Mouse (Mus musculus) natural killer cell, adult 2 months (primary cell): ENCODE data around the gene Nln.
A peak's percentile ranks its signal among the peaks of the same experiment; 100 is the strongest.

Experiments used
- DNase-seq, 2 experiments: peaks; one replicate each; pipeline ENCODE4 v3.0.0; 2022; ENCODE audit warnings: low spot score in 2 of 2

Nln gene

DNA sequence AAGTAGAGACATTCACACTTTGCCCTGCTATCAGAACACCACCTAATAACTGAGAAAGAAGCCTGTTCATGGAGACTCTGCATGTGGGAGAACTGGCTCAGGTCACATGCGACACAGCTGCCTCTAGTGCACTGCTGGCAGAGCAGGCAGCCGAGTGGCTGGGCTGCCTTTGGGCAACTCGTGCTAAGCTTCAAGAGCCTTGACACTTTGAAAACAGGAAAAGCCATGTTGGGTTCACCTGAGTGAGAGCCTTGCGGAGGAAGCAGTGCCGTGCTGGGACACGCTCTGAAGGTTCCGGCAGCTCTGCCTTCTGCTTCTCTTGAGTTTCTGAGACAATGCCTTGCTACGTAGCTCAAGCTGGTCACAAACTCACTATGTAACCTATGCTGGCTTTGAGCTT is 66.7 kb downstream of the Nln start:
- peak in 1 of 2 experiments; percentile 21 for DNase-seq

DNA sequence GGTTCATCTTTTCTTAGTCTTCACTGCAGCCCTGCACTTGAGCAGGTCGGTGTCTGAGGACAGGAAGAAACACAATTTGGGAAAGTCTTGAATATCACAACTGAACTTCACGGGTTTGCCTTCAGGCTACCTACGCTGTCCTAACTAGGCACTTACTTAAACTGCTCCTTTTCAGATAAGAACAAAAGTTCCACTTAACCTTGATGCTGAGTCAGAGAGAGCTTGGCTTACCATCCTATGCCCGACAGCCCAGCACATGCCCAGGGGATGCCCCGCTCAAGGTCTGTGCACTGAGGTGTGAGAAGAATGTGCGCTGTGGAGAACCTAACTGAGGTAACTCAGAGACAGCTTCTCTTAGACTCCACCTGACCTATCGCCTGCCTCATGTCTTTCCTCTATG is 67.9 kb downstream of the Nln start:
- no peak for DNase-seq

DNA sequence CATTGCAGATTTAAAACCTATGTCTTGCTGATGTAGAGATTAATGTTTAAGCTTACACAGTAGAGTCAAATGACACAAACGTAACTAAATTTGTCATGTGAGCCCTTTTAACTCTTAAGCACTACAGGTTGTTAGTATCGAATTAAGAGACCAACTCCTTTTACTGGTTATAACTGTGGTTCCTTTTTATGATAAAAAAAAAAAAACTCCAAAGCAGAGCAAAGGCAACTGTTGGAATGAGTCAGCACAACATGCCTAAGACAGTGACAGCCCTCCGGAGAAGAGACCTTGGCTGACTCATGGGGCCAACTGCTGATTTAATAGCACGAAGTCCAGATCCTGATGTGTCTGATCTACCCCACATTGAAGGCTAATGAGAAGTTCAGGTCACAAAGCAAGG is 68.5 kb downstream of the Nln start:
- no peak for DNase-seq

DNA sequence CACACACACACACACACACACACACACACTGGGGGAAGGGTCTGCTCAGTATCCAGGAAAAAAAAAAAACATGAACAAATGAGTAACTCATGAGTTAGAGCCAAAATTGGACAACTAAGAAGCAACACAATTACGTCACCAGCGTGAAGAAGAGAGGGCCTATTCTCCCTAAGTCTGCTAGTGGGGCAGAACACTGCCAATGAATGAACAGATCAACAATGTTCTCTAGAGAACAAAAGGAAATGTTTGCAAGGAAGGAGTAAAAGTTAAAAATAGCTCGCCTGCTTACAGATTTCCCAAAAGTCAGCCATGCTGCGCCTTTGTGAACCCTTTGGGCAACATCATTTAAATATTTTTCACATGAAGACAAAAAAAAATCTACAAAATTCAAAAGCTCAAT is 69.6 kb downstream of the Nln start:
- no peak for DNase-seq

DNA sequence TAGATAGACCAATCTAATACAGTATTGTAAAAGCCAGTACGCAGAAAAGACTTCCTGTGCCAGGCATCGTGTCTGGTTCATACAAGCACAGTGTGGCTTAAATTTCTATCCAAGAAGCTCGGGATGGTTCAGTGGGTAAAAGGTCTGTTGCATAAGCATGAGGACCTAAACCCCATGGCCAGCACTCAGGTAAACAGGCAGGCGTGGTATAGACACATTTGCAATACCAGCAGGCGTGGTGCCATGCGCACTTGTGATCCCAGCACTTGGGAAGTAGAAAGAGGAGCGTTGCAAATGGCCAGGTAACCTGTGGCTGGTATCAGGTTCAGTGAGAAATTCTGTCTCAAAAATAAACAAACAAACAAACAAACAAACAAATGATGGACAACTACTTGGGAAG is 70.5 kb downstream of the Nln start:
- DNase-seq = no peak

DNA sequence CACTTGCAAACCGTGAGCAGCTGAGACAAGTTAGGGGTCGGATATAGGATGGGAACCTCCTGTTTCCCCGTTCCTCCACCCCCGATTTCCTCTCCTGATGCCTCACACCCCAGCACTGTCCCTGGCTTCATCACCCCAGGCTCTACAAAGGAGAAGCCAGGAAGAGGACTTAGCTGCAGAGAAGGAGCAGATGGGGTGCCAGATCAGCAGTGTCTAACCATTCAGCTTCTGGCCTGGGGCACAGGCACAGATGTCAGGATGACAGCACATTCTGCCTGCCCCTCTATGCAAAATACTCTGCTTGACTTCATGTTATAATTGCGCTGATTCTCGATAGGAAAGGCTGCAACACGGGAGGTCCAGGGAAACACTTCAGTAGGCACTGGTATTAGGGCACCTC is 71.1 kb downstream of the Nln start:
- no peak for DNase-seq

DNA sequence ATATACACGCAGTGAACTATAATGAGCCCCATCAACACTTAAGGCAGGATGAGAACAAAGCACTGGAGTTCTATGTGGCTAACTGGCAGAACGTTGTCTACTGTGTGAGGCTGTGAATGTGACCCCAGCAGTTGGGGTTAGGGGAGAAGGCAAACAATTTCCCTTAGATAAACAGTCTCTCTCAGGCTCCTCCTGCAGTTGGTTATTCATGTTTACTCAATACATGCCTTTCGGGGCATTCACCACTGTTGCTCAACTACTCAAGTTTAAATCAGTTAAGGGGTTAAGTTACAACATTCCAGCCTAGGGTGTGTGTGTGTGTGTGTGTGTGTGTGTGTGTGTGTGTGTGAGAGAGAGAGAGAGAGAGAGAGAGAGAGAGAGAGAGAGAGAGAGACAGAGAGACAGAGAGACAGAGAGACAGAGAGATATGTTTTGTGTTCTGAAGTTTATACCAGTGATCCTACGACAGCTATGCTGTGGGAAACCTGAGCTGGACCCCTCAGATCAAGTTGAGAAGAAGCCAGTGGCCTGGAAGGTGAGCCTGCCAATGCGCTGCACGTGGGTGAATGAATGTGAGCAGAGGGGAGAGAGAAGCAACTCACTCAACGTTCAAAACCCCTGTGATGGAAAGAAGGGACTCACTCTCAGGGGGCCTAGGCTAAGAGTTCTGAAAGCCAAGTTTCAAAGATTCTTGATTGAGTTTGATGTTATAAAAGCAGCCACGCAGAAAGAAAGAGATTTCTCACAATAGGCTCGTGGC is 71.7 kb downstream of the Nln start:
- DNase-seq = no peak

DNA sequence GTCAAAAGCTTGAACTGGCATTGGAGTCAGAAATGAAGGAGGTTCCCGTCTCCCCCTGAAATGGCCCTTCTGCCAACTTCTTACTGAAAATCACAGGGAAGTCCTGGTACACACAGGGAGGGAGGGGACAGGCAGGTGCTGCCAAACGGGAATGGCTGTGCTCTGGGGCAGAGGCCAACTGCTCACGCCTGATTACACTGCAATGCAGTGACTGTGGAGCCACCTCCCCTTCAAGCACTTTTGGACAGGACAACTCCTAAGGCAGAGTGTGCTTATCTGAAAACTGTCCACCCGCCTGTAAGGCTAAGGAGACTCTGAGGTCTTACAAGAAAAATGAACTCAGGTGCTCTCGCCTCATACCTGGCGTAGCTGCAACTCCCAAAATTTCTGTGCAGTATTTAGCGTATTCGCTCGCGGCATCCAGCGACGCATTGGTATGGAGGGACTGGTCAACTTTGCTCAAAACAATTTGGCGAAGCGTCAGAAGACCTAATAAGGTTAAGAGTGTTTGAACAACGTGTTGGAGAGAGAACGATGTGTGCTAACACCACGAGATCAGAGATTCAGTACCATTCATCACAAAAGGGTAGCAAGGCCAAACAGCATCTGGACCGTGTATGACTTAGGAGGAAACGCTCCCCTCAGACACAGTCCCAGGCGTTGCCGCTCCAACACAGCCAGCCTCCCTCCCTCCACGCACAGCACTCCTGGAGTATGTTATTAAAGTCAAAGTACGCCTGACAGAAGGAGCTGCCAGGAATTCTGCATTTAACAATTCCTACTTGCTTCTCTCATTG is 72.7 kb downstream of the Nln start:
- DNase-seq = no peak

DNA sequence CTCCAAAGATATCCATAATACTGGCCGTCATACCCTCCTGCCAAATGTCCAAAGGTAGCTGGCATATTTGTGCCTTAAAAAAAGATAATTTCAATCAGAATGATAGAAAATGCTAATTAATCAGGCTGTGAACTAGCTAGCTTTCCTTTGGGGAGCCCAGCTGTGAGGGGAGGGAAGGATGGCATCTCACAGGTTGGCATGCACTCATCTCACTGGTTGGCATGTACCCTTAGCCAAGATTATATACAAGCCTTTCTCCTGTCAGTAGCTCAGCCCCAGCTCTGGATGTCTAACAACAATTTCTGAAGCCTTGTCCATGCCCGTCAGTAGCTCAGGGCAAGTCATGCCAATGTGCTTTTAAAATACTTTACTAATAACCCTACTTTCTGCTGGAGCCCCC is 73.8 kb downstream of the Nln start:
- no peak for DNase-seq

DNA sequence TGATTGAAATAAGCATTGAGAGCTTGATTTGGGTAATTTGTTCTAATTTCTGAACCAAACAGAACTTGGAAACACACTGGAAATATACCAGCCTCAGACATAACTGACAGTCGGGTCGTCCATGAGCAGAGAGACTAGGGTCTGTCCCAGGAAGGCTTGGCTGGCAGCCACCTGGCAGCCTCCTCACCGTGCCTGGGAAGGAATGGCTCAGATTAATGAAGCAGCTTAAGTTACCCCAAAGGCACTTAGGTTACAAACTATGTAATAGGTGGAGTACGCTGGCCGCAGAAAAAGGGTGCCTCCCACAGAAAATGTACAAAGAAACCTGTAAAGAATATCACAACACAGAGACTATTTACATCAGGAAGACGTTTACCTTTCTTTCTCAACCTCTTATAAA is 74.6 kb downstream of the Nln start:
- no peak for DNase-seq

DNA sequence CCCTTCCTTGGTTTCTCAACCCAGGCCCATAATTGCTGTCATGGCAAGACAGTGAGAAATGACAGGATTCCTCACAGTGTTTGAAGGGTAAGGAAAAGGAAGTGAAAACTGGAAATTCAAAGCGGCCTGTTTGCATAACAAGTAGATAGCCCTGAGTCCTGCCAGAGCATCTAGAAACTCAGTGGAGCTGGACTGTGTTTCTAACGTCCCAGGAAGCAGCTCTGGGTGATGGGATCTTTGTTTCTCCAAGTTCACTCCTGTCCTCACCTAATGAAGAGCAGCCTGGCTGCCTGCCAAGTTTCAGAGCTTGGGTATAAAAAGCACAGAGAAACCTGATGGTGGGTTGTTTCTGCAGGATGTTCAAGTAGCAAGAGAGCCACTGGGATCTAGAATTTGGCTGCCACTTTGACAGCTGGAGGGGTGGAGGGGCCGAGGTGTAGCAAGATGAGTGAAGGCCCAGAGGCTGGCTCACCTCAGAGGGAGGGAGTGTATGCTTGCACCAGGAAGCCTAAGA is 76.7 kb downstream of the Nln start:
- no peak for DNase-seq

DNA sequence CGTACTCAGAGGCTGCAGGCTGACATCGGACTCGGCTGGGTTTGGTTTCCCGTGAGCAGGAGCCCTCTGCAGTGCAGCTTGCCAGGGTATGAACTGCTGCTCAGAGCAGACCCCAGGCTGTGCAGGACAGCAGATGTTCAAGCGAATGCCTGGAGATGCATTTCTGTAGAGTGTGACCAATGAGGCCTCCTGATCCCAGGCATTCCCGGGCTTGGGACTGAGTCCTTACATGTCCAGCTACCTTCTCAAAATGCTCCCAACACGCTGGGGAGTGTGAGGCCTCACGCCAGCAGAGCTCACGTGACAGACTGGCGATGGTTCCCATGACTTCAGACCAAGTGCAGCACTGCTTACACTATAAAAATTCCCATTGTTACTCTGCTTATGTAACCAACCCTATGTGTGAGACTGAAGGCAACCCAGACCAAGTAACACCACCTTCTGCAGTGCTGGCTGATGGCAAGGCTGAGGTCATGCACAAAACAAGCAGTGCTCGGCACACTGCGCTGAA is 77.5 kb downstream of the Nln start:
- DNase-seq = no peak

DNA sequence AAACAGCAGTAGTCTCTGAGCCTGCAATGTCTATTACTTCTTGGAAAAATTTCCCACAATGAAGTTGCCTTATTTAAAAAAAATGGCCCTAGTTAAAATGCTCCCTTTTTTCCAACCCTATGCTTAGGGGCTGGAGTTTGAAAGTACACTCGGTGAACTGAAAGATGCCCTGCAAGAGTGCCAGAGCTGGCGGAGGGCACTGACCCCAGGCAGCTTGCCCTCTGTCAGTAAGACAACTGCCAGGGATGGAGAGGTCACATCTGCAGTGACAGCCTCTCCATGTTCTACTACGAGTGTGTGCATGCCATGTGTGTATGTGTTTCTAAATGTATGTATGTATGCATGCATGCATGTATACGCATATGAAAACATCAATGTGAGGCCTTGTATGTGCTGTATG is 78.5 kb downstream of the Nln start:
- DNase-seq = no peak

DNA sequence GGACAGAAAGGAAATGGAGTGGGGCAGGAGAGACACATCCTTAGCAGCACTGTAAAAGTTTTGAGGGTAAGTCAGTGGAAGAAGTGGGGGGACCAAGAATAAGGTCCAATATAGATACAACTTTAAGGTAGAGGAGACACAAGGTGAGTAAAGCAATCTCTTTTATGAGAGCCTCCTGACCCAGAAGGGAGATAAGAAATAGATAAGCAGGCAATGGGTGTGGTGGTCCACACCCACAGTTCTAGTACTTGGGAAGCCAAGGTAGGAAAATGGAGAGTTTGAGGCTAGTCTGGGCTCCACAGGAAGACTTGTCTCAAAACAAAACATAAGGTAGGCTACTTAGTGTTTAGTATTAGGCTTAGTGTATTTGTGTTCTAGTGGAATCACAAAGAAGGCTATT is 79.9 kb downstream of the Nln start:
- DNase-seq = no peak

DNA sequence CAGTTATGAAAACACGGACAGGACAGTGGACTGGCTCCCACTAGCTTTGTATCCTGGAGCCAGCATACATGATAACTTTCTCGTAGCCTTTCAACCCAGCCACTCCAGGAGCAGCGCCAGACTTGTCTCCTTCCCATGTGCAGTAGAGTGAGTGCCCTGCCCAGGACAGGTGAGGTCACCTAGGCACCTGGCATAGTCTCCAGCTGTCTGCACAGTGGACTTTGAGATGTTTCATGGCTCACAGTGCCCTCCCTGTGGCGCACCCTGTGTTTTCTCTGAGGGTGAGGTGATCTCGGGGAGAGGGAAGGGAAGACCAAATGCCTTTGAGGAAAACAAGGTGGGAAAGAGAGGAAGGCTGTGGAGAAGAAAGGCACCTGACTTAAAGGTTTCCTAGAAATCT is 80.3 kb downstream of the Nln start:
- no peak for DNase-seq

DNA sequence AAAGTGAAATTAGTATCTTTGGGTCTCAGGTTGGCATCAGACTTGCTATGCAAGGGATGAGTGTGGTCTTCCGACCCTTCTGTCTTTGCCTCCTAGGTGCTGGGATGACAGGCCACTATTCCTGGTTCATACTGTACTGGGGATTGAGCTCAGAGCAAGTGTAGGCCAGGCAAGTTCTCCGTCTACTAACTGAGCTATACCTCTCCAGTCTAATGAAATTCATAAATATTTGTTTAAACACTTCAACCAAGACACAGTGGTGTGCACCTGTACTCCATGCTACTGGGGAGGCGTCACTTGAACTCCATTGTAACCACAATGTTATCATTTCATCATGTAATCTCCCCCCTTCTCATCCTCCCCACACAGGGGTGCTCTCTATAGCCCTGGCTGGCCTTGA is 82.9 kb downstream of the Nln start:
- DNase-seq = no peak

DNA sequence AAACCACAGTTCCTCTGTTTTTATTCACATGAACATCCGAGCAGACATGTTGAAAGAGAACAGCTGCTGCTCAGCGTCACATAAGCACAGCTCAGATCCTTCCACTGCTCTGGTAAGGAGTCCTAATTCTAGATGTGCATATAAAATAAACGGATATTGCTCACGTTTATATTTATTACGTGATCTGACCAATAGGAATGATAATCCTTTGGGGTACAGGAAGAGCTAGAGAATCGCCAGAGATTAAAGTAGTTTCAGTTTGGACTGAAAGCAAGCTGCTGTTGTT is 83.8 kb downstream of the Nln start:
- DNase-seq = no peak

DNA sequence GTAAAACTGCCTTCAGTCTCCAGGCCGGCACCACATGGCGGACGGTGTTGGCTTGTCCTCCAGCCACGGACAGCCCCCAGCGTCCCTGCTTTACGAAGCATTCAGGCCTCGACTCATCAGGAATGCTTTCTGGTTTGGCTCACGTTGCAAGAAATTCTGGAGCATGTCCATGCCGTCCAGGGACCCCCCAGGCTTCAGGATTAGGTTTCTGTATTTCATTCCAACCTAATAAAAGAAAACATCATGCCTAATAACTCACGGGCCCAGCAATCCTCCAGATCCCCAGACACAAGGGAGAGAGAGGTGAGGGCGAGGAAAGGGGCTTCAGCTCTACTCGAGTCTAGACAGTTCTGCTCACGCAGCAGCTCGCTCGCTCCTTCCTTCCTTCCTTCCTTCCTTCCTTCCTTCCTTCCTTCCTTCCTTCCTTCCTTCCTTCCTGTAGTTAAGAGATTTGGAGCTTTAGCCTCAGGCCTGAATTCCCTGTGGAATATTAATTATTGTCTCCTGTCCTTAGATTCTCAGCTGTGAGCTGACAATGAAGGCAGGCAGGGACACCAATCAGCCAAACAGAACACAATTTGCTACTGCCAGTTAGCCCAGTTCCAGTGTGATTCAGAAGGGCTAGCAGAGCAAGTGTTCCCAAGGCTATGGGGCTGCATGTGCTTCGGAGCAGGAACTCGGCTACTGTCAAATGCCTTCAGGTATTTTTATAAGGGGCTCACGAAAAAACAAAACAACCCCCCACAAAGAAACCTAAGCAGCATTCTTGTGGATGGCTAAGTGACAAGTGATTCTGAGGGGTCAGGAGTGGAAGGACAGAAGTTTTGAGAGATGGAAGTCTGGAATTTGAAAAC is 84.3 kb downstream of the Nln start:
- no peak for DNase-seq

DNA sequence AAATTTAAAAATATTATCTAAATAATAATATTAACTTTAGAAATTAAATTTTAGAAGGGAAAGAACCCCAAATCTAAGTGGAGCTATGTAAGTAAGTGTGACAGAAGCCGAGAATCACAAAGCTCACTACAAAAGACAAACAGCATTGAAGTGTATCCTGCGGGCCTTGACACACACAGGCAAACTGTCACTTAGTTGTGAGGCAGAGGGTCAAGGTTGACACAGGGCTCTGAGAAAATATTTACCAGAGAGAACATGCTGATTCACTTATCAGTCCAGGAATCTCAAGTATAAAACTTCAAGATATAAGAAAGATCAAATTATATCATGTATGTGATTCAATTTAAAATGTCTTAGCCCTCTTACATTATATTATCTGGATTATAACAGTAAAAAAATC is 85.1 kb downstream of the Nln start:
- DNase-seq = no peak

DNA sequence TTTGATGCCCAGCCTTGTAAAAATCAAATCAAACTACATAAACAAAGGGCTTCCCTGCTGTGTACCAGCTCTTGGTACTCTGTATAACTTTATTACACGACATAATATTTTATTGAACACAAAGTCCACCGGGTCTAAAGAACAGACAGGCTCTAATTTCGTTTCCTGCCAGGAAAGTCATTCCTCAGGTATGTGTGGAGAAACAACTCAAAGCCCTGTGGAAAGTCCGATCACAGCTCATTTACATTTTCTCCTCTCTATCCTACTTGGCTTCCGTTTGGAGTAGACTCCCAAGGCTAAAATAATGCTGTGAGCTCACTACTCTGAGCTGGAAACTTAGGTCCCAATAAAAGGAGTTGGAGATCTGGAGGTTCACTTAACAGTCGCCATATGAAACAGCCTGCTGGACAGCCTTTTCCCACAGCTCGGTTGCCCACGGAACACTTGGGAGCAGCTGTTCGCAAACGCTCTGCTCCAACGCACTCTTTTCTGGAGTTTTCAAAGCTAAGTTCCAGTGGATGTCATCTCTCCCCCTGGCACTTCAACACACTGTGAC is 86.0 kb downstream of the Nln start:
- no peak for DNase-seq

DNA sequence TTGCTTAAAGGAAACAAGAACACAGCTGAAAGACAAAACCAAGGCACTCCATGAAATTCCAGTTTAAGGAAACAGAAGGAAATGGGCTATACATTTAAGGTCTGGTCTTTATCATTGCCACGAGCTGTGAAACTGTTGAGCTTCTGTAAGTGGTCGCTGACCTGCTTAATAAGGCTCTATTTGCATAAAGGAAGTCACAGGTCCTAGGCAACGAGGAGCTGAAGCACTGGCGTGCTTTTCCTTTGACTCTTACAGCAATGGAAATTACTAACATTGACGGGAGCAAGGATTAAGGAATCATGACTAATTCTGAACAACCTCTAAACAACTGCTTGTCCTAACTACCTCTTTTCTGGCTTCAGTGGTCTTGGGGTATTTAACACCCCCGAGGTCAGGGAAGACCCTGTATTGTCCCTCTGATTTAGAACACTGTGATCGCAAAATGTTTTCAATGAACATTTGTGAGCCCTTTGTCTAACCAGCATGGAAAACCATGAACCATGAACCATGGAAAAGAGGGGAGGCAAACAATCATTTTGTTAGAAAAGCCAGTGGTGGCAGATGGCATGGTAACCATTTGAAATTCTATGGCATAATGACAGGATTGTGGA is 90.8 kb downstream of the Nln start:
- DNase-seq = no peak
